Mouse (Mus musculus) left cerebral cortex, postnatal 14 days (tissue): Measurements from ENCODE around the gene Kcnip3. TPM values are rescaled to one million over a fixed set of nuclear protein-coding genes. Genes with fewer than 3 reads are reported as not detected.

Experiments used
- DNase-seq, 2 experiments: peaks; one replicate each; pipeline ENCODE4 v3.0.0; 2021 to 2022; ENCODE audit warnings: low spot score in 2 of 2, mixed read lengths in 1 of 2
- intact Hi-C: fragments of 180-260 bp; cut with DNase I; formaldehyde crosslinking; loops from one replicate; pipeline ENCODE4 v1.15.1; 2025
- total RNA-seq, 2 experiments: library from RNA; stranded (reverse); gene quantifications; 2 replicates each; pipeline ENCODE4 v1.2.3; 2021

The Kcnip3 gene
- total RNA-seq, 2 experiments from 2014 or later, result 81.4 to 96.2 TPM

DNA sequence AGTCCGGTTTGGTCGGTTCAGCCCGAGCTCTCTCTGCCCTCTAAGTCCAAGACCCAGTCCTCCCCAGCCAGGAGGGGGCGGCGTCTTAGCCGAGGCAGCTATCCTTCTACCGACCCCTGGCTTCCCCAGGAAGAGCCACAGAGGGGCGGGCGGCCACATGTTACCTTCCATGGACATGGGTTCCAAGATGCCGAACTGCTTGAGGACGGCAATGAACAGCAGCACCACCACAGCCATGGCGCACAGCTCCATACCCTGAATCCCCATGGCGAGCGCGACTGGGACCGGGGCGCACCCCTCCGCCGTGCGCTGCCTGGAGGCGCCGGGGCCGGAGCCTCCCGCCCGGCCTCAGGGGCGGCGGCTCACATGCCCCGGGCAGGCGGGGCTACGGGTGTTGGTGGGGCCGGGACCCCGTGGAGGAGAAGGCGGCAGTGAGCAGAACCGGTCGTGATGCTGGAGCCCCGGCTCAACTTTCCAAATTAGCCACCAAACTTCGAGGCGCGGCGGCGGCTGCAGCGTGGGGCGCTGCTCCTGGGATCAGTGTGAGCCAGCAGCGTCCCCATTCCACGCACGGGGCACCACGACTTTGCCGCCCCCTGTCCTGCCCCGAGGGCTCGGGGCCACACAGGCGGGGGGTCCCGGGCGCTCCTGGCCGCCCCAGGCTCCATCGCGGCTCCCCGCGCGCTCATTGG, 39.9 kb downstream of the Kcnip3 start:
- intact Hi-C loops, result no loop called here

DNA sequence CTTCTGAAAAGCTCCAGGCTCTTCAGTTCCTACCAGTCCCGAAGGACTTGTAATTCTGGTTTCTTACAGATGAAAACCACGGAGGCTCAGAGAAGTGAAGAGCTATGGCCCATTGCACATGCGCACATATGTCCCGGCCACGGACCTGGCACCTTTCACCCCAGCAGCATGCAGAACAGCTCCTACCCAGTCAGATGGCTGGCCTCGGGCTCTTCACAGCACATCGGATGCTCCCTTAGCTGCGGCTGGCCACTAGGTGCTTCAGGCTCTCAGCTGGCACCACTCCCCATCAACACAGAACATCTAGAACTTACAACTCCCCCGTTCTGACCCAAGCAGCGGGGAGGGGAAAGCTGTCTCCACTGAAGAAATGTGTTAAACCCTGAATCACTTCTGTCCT, 42.1 kb downstream of the Kcnip3 start:
- no peak for DNase-seq
- intact Hi-C loops, result no loop called here

More for the DNA sequence above, 39.9 kb downstream of the Kcnip3 start:
- no peak for DNase-seq

- intact Hi-C loops, result no loop called here
- DNase-seq, result peak in 1 of 2 experiments; percentile 34
Observed at GRCm38 (mm10) chr2:127479210-127479609, 42.7 kb downstream of the Kcnip3 start.

- intact Hi-C loops, result no loop called here
Observed at GRCm38 (mm10) chr2:127472279-127472678, 49.6 kb downstream of the Kcnip3 start.

GRCm38 (mm10) chr2:127471281-127471680, 50.6 kb downstream of the Kcnip3 start:
- no peak for DNase-seq
- intact Hi-C loops, result no loop called here

More at GRCm38 (mm10) chr2:127472279-127472678, 49.6 kb downstream of the Kcnip3 start:
- no peak for DNase-seq

DNA sequence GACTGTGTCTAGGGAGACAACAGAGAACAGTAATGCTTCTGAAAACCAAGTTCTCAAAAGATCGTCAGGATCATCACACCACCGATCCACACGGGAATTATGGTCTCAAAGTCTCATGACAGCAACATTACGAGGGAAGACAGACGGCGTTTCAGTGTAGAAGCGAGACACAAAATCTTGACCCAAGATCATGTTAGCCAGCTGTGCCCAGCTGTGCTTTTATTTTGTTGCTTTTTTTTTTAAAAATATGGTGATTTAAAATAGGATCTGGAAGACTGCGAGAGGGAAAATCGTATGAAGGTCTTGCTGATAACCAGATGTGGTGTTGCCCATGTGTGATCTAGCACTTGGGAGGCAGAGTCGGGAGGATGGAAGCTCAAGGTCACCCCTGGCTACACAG, 51.2 kb downstream of the Kcnip3 start:
- DNase-seq, result no peak
- intact Hi-C loops, result no loop called here

DNA sequence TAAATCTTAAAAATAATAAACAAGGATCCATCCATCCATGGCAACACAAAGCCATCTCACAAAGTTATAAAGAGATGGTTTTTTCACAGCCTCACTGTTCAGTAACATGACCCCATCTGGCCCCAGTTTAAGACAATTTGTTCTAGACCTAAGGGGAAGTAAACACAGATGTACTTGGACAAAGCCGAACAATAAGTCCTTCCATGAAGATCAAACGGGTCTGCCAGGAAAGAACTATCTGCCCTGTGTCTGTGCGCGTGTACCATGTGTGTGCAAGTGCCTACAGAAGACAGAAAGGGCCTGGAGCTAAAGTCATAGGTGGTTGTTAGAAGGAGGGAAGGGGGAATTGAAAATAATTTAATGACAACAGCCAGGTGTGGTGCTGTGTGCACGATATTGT, 51.7 kb downstream of the Kcnip3 start:
- DNase-seq, result no peak
- intact Hi-C loops, result no loop called here

- intact Hi-C loops, result loop anchor here (2.0 kb wide), 2 partner anchors 38 to 96 kb away; no protein-coding TSS in a partner anchor
Observed at GRCm38 (mm10) chr2:127462314-127462713, 59.6 kb downstream of the Kcnip3 start.

GRCm38 (mm10) chr2:127461351-127461750, 60.5 kb downstream of the Kcnip3 start:
- DNase-seq, result no peak
- intact Hi-C loops, result no loop called here

More at GRCm38 (mm10) chr2:127462314-127462713, 59.6 kb downstream of the Kcnip3 start:
- peak; percentile 70 to 71 for DNase-seq

- intact Hi-C loops, result no loop called here
Observed at GRCm38 (mm10) chr2:127459341-127459740, 62.6 kb downstream of the Kcnip3 start.

GRCm38 (mm10) chr2:127453764-127454163, 68.1 kb downstream of the Kcnip3 start:
- peak; percentile 84 to 87 for DNase-seq
- intact Hi-C loops, result loop anchor here (2.0 kb wide), 1 partner anchor 91 kb away; the partner anchor contains the start of gene Adra2b

More at GRCm38 (mm10) chr2:127459341-127459740, 62.6 kb downstream of the Kcnip3 start:
- DNase-seq, result no peak

DNA sequence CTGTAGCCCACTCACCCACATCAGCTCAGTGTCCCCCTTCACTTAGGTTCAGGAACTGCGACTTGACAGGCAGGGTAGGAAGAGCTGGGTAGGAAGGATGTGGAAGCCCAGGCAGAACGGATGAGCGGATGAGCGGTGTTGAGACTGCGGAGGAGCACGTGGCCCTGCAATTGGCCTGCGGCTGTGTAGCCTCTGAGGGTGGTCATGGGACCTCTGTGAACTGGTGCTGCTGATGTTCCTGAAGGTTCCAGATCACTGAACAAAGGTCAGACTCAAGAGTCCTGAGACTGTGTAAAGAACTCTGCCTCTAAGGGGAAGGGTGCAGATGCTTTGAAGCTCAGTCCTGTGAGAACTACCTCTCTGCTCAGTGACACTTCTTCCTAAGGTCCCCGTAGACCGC, 68.8 kb downstream of the Kcnip3 start:
- no peak for DNase-seq
- intact Hi-C loops, result loop anchor here (2.0 kb wide), 1 partner anchor 90 kb away; the partner anchor contains the start of gene Adra2b

GRCm38 (mm10) chr2:127451748-127452147, 70.1 kb downstream of the Kcnip3 start:
- intact Hi-C loops, result loop anchor here (2.0 kb wide), 1 partner anchor 89 kb away; the partner anchor contains the start of gene Adra2b
- DNase-seq, result no peak

- no peak for DNase-seq
- intact Hi-C loops, result loop anchor here (5.0 kb wide), 1 partner anchor 103 kb away; no protein-coding TSS in a partner anchor
Observed at GRCm38 (mm10) chr2:127449691-127450090, 72.2 kb downstream of the Kcnip3 start.

DNA sequence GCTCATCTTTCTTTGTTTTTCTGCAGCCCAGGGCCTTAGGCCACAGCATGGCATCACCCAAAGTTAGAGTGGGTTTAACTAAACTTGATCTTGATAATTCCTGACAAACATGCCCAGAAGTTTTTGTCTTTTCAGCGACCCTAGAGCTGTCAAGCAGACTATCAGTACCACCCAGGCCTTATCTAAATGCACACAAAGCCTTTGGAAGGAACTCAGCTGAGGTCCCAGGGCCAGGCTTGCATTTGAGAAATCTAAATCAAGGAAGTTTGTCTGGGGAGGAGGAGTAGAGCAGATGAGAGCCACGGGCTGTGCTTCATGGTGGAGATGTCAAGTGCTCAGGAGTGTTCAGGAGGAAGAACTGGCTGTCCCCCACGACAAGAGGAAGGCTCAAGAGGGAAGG, 75.0 kb downstream of the Kcnip3 start:
- no peak for DNase-seq
- intact Hi-C loops, result loop anchor here (5.0 kb wide), 1 partner anchor 105 kb away; no protein-coding TSS in a partner anchor

DNA sequence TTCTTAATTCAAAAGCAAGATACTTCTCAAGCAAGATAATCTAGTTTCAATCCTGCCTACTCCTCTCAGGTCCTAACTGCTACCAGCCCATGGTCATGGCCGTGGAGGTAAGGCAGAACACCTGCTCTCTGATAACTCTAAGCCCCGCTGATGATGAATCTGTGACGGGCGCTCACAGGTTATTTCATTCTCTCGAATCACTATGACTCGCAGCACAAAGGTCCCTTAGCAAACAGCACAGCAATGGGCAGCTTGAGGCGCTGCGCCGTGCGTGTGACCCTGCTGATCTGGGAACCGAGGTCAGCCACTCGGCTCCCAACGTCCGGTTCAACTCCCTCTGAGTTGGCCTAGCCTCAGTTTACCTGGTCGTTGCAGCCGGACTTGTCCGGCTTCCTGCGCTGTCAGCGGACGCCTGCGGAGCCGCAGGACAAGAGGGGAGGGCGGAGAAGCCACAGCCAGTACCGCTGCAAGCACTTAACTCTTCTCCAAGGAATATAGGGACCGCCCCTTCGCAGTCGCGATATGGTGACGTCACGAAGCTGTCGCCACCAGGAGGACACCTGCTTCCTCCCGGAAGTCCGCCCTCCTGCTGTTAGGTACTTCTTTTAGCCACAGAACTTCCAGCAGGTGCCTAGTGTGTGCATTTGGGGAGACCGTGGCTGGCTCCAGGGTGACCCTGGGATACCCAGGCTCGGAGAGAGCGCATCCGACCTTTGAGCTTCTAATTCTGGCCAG, 77.7 kb downstream of the Kcnip3 start, which contains the start of gene Fahd2a:
TSS of gene Fahd2a (minus strand) at position 511 of the 735 bp plus-strand sequence.
- intact Hi-C loops, result no loop called here
- DNase-seq, result peak; percentile 84 to 88

DNA sequence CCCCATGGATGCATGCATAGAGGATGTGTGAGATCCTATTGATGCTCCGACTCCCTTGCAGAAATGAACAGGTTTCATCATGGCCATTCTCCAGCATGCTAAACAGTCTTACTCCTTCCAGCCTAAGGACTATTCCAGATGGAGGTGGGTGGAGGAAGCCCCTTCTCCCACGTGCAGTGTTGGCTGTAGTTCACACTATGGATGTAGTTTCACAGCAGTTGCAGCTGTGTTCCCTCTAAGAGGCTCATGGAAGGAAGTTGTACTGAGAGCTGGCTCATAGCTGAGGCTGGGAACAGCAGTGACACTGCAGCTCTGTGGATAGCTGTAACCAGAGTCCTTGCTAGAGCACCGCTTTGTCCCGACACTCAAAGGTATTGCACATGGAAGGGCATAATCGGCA, 84.2 kb downstream of the Kcnip3 start:
- peak; percentile 62 to 81 for DNase-seq

GRCm38 (mm10) chr2:127435554-127435953, 86.3 kb downstream of the Kcnip3 start:
- DNase-seq, result no peak
- intact Hi-C loops, result no loop called here

More for the DNA sequence above, 84.2 kb downstream of the Kcnip3 start:
- intact Hi-C loops, result no loop called here

DNA sequence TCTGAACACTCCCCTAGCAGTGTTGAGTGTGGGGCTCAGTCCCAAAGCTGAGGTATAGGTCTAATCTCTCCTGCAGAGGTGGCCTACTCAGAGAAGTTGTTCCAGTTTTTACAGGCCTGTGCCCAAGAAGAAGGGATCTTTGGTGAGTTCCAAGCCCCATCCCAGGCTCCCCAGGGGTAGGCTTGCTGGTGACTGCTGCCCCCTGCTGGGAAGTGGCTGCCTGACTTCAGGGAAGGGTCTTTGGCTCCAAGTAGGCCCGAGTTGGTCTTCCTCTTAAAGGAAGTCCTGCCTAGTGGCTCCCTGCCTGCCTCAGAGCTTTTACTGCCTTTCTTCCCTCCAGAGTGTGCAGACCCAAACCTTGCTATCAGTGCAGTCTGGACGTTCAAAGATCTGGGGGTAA, 86.8 kb downstream of the Kcnip3 start:
- no peak for DNase-seq
- intact Hi-C loops, result no loop called here
